In genomic region chr10:37887961-37888360, GRCm38 (mm10) we compare ENCODE assay signal across 19 mouse cellular contexts.
A peak's percentile ranks its signal among the peaks of the same experiment; 100 is the strongest.
DNase-seq lines count a peak whose midpoint lies in the region; ATAC-seq lines count a peak whose summit lies in the region.
"Had no signal": no experiment of that assay in that cellular context is flagged by ENCODE, and none has a peak within 500 bp of the region (broad histone marks: within the 10 kb centered on the region; RNA-seq: fewer than 3 reads in every experiment).

No protein-coding gene starts in this region.

- DNase-seq in kidney, adult 11 months = peak; percentile 3
- DNase-seq in kidney, postnatal 36 days = no peak
- DNase-seq in urinary bladder, postnatal 14 days (ENCODE audit: low spot score) = peak; percentile 16
- no peak for DNase-seq in urinary bladder, adult 2 months (ENCODE audit: low spot score)
- peak; percentile 22 for DNase-seq in lung, postnatal 10 days
- no peak for DNase-seq in left cerebral cortex, postnatal 36 days (ENCODE audit: low spot score in 2 of 2)
- no peak for DNase-seq in forebrain, embryonic 10.5 days (ENCODE audit: extremely low spot score, low spot score)
- DNase-seq: adrenal gland, adult 8-10 months; cerebellum, postnatal 14 days; forebrain, postnatal 0 days; heart, postnatal 14 days; right cerebral cortex, adult 18-20 months; spleen, adult 18-20 months; thymus, postnatal 25 days had no signal

- no peak overlapping the region for H3K9ac ChIP-seq in intestine, embryonic 15.5 days
- H3K9ac ChIP-seq: forebrain, postnatal 0 days; hindbrain, embryonic 15.5 days; liver, embryonic 15.5 days had no signal

- WGBS in forebrain, embryonic 10.5 days = 85% methylated on average over 1 of the region's 1 CpGs
- WGBS in intestine, embryonic 15.5 days = 67% methylated on average over 1 of the region's 1 CpGs

- no peaks in the 10 kb centered on the region for H3K4me1 ChIP-seq in forebrain, embryonic 10.5 days
- H3K4me1 ChIP-seq in intestine, embryonic 15.5 days (replicated peaks) = no peaks in the 10 kb centered on the region
- H3K4me1 ChIP-seq: hindbrain, embryonic 15.5 days; liver, embryonic 15.5 days; megakaryocyte, embryonic 14.5 days had no signal

- no peak for ATAC-seq in intestine, embryonic 15.5 days
- ATAC-seq: forebrain, postnatal 0 days had no signal

- no peaks in the 10 kb centered on the region for H3K36me3 ChIP-seq in forebrain, embryonic 10.5 days (replicated peaks)
- no peaks in the 10 kb centered on the region for H3K36me3 ChIP-seq in intestine, embryonic 15.5 days
- H3K36me3 ChIP-seq: hindbrain, embryonic 15.5 days; liver, embryonic 15.5 days had no signal

- H3K27ac ChIP-seq in forebrain, embryonic 10.5 days = no peak overlapping the region
- H3K27ac ChIP-seq in intestine, embryonic 15.5 days = no peak overlapping the region
- H3K27ac ChIP-seq: hindbrain, embryonic 15.5 days; liver, embryonic 15.5 days had no signal

- H3K27me3 ChIP-seq in forebrain, embryonic 10.5 days (ENCODE audit: poor library complexity, severe bottlenecking) = no peaks in the 10 kb centered on the region
- H3K27me3 ChIP-seq in intestine, embryonic 15.5 days (replicated peaks) = no peaks in the 10 kb centered on the region
- H3K27me3 ChIP-seq: CH12.LX; hindbrain, embryonic 15.5 days; liver, embryonic 15.5 days; megakaryocyte, embryonic 14.5 days had no signal

- intact Hi-C loops in left cerebral cortex, postnatal 36 days (cut with DNase I) = no loop called here

- no peaks in the 10 kb centered on the region for H3K9me3 ChIP-seq in forebrain, embryonic 10.5 days
- no peaks in the 10 kb centered on the region for H3K9me3 ChIP-seq in intestine, embryonic 15.5 days
- H3K9me3 ChIP-seq: hindbrain, embryonic 15.5 days; liver, embryonic 15.5 days; megakaryocyte, embryonic 14.5 days had no signal

- no peak overlapping the region for H3K4me3 ChIP-seq in forebrain, embryonic 10.5 days
- no peak overlapping the region for H3K4me3 ChIP-seq in intestine, embryonic 15.5 days (replicated peaks)
- H3K4me3 ChIP-seq: hindbrain, embryonic 15.5 days; liver, embryonic 15.5 days; megakaryocyte, embryonic 14.5 days had no signal

- H3K4me2 ChIP-seq in intestine, embryonic 15.5 days (replicated peaks) = no peak overlapping the region
- H3K4me2 ChIP-seq: hindbrain, embryonic 15.5 days; liver, embryonic 15.5 days had no signal

Comparison
In these comparisons a context has a peak if more than half of its experiments do, and no peak if none do; other contexts are left out.
1. DNase-seq: peak in kidney, adult 11 months (single experiment), urinary bladder, postnatal 14 days (single experiment) and lung, postnatal 10 days (single experiment); none in kidney, postnatal 36 days (0 of 2), urinary bladder, adult 2 months (single experiment), left cerebral cortex, postnatal 36 days (0 of 2) and forebrain, embryonic 10.5 days (single experiment).